Mouse (Mus musculus) liver, postnatal 0 days (tissue): ENCODE measurements at regions not wholly inside any gene's neighbourhood (a gene's known extent, or its start where the extent isn't known, plus 50 kb on each side); places are given as distances from the start of the nearest gene placed in this dataset.

Experiments used
- ATAC-seq: fragments of 200-750 bp; cut with Nextera tagmentation; 2 replicates; pipeline ENCODE4 v1.8.0; 2017; ENCODE audit warnings: mild to moderate bottlenecking, moderate library complexity
- DNase-seq: peaks from one replicate; pipeline ENCODE4 v3.0.0-alpha.2; 2016
- H3K27ac ChIP-seq: fragments of 300-500 bp; sonication (generic); 2 replicates; pipeline ENCODE4 v1.5.1; 2014; ENCODE audit warnings: antibody characterized with exemption, moderate library complexity, mild to moderate bottlenecking, low read depth
- H3K27me3 ChIP-seq: fragments of 300-500 bp; sonication (generic); 2 replicates; pipeline ENCODE4 v1.6.1; 2014; ENCODE audit warnings: low read length, control low read depth, mixed read lengths; ENCODE audit not compliant: insufficient read depth
- H3K36me3 ChIP-seq: fragments of 300-500 bp; sonication (generic); replicated peaks from 2 replicates; pipeline ENCODE4 v1.6.1; 2014; ENCODE audit warnings: mild to moderate bottlenecking, control low read depth, low read length, moderate library complexity, mixed read lengths; ENCODE audit not compliant: insufficient read depth
- H3K4me1 ChIP-seq: fragments of 300-500 bp; sonication (generic); 2 replicates; pipeline ENCODE4 v1.6.1; 2014; ENCODE audit warnings: antibody characterized with exemption, mild to moderate bottlenecking, control low read depth; ENCODE audit not compliant: insufficient read depth
- H3K4me2 ChIP-seq: fragments of 300-500 bp; sonication (generic); 2 replicates; pipeline ENCODE4 v1.6.1; 2014; ENCODE audit warnings: low read depth, mild to moderate bottlenecking, low read length, moderate library complexity, mixed read lengths
- H3K4me3 ChIP-seq: fragments of 300-500 bp; sonication (generic); 2 replicates; pipeline ENCODE4 v1.5.1; 2014; ENCODE audit warnings: low read depth, low read length
- H3K9ac ChIP-seq: fragments of 300-500 bp; sonication (generic); replicated peaks from 2 replicates; pipeline ENCODE4 v1.6.1; 2014; ENCODE audit warnings: mild to moderate bottlenecking, moderate library complexity
- H3K9me3 ChIP-seq: fragments of 300-500 bp; sonication (generic); 2 replicates; pipeline ENCODE4 v1.6.1; 2016; ENCODE audit warnings: mild to moderate bottlenecking, control low read depth, low read length, mixed read lengths
- CTCF ChIP-seq: sonication (generic); IDR thresholded peaks from 2 replicates; pipeline ENCODE4 v1.5.1; 2016; ENCODE audit warnings: antibody characterized with exemption, low read depth
- EP300 ChIP-seq: IDR thresholded peaks from 2 replicates; pipeline ENCODE4 v1.6.1; 2016; ENCODE audit warnings: antibody characterized with exemption, low read depth, mild to moderate bottlenecking
- WGBS: fragments of 180-500 bp; shearing (Covaris S2); extraction: QIAGEN DNeasy Blood & Tissue Kit; methylation state at CpG from one replicate; pipeline ENCODE4 v1.1.7; 2014; ENCODE audit not compliant: insufficient replicate concordance; 5-methylcytosine and 5-hydroxymethylcytosine counted together

- whole genome bisulfite sequencing = 59% methylated on average over 9 of the region's 9 CpGs
- H3K27me3 ChIP-seq = 0 out of 2 replicates have a peak, but pooled peaks cover 2% of the 10 kb centered on the region
Measured at GRCm38 (mm10) chrX:11387200-11387940, 59.7 kb downstream of the H2al1j start.

GRCm38 (mm10) chrX:11388860-11389259 is 61.2 kb downstream of the H2al1j start:
- no peaks in the 10 kb centered on the region for H3K9me3 ChIP-seq
- ATAC-seq (no peak), DNase-seq (no peak)
- TF ChIP-seq EP300 (no peak), CTCF (no peak)
- 0 out of 2 replicates have a peak, but pooled peaks cover 2% of the 10 kb centered on the region for H3K27me3 ChIP-seq
- no peaks in the 10 kb centered on the region for H3K36me3 ChIP-seq
- WGBS = 77% methylated on average over 9 of the region's 9 CpGs
- H3K9ac ChIP-seq = no peak overlapping the region
- H3K27ac ChIP-seq = no peak overlapping the region
- no peak overlapping the region for H3K4me2 ChIP-seq
- no peaks in the 10 kb centered on the region for H3K4me1 ChIP-seq
- H3K4me3 ChIP-seq = no peak overlapping the region

More at GRCm38 (mm10) chrX:11387200-11387940, 59.7 kb downstream of the H2al1j start:
- H3K4me3 ChIP-seq = no peak overlapping the region
- H3K4me1 ChIP-seq = no peaks in the 10 kb centered on the region
- DNase-seq (no peak), ATAC-seq (no peak)
- no peaks in the 10 kb centered on the region for H3K36me3 ChIP-seq
- no peak overlapping the region for H3K27ac ChIP-seq
- H3K9me3 ChIP-seq = no peaks in the 10 kb centered on the region
- H3K9ac ChIP-seq = no peak overlapping the region
- H3K4me2 ChIP-seq = no peak overlapping the region
- TF ChIP-seq EP300 (no peak), CTCF (no peak)

- Histone ChIP-seq H3K4me3 (no peak overlapping the region), H3K4me1 (no peaks in the 10 kb centered on the region), H3K27ac (no peak overlapping the region), H3K36me3 (no peaks in the 10 kb centered on the region), H3K9ac (no peak overlapping the region), H3K4me2 (no peak overlapping the region), H3K9me3 (peaks cover 4% of the 10 kb centered on the region; the same call in 1 of the 2 replicates), H3K27me3 (no peaks in the 10 kb centered on the region)
- DNase-seq = no peak
- ATAC-seq = no peak
- 60% methylated on average over 3 of the region's 3 CpGs for WGBS
- TF ChIP-seq CTCF (no peak), EP300 (no peak)
Measured at GRCm38 (mm10) chrX:11400406-11400805, 72.8 kb downstream of the H2al1j start.

DNA sequence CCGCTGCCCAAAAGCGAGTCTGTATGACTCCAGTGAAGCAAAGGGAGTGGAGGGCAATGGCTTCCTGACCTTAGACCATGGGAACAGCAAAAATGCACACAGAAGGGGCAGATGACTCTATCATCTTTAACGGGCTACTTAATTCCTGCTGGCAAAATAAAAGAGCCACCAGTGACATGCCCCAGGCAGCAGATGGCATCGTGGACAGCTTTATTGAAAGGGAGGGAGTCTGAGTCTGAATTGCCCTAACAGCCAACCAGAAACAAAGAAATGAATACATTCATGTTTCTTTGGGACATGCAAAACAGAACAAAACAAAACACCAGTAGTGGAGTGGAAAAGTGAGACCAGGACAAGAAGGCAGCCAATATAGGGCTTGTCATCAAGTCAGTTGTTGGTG is 76.7 kb downstream of the H2al1j start:
- WGBS = 66% methylated on average over 4 of the region's 4 CpGs

DNA sequence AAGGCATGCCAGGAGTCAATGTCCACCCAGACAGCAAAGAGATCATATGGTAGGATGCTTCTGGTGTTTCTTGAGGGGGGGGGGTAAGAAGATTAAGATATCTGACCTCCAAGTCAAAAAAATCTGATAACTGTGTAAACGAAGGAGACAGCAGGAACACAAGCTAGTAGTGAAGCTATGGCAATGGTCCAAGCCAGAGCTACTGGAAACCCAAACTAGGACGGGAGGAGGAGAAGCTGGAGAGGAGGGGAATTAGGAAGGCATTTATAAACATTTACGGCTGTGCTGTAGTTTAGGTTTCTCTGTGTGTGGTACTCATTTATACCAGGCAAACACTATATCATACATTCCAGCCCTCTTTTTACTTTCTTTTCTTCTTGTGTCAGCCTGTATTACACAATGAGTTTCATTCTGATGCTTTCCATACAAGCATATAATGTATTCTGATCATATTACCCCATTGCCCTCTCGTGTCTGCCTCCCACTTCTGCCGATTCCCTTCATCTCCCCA is 84.7 kb downstream of the H2al1j start:
- DNase-seq = no peak

More for the DNA sequence above, 76.7 kb downstream of the H2al1j start:
- no peak for ATAC-seq
- Histone ChIP-seq H3K27me3 (no peaks in the 10 kb centered on the region), H3K4me1 (no peaks in the 10 kb centered on the region), H3K9ac (no peak overlapping the region), H3K27ac (no peak overlapping the region), H3K4me3 (no peak overlapping the region), H3K36me3 (no peaks in the 10 kb centered on the region), H3K9me3 (peaks cover 4% of the 10 kb centered on the region; the same call in 1 of the 2 replicates), H3K4me2 (no peak overlapping the region)
- TF ChIP-seq CTCF = 0 out of 2 replicates have a peak, but pooled peaks have one; percentile 13
- no peak for TF ChIP-seq EP300
- DNase-seq = no peak

GRCm38 (mm10) chrX:11415662-11416061 is 88.0 kb downstream of the H2al1j start:
- TF ChIP-seq EP300 (no peak), CTCF (no peak)
- H3K4me2 ChIP-seq = no peak overlapping the region
- no peak overlapping the region for H3K27ac ChIP-seq
- ATAC-seq (no peak), DNase-seq (no peak)
- no peaks in the 10 kb centered on the region for H3K9me3 ChIP-seq
- no peak overlapping the region for H3K9ac ChIP-seq
- H3K36me3 ChIP-seq = no peaks in the 10 kb centered on the region
- no peaks in the 10 kb centered on the region for H3K27me3 ChIP-seq
- H3K4me3 ChIP-seq = no peak overlapping the region
- H3K4me1 ChIP-seq = no peaks in the 10 kb centered on the region
- 53% methylated on average over 4 of the region's 4 CpGs for WGBS

More for the DNA sequence above, 84.7 kb downstream of the H2al1j start:
- Histone ChIP-seq H3K9me3 (no peaks in the 10 kb centered on the region), H3K9ac (no peak overlapping the region), H3K4me1 (no peaks in the 10 kb centered on the region), H3K4me3 (no peak overlapping the region), H3K27me3 (no peaks in the 10 kb centered on the region), H3K4me2 (no peak overlapping the region), H3K36me3 (no peaks in the 10 kb centered on the region), H3K27ac (no peak overlapping the region)
- WGBS = 52% methylated on average over 5 of the region's 5 CpGs
- TF ChIP-seq CTCF (no peak), EP300 (no peak)
- no peak for ATAC-seq
